Mouse (Mus musculus): Measurements from ENCODE around the gene Bex3.

GRCm38 (mm10) chrX:136306196-136306595 lies 36.1 kb downstream of the Bex3 start:
- TF ChIP-seq CTCF (IDR thresholded peaks at IDR 0.05; ENCODE audit: low read depth) (no peak), EP300 (IDR thresholded peaks at IDR 0.05; ENCODE audit: low read depth) (no peak)

Measured in liver, embryonic 14.5 days (tissue).